Mouse (Mus musculus) liver, postnatal 0 days (tissue): ENCODE measurements around the gene Arfgef2.

Experiments used
- CTCF ChIP-seq: sonication (generic); IDR thresholded peaks from 2 replicates; pipeline ENCODE4 v1.5.1; 2016; ENCODE audit warnings: antibody characterized with exemption, low read depth
- EP300 ChIP-seq: IDR thresholded peaks from 2 replicates; pipeline ENCODE4 v1.6.1; 2016; ENCODE audit warnings: antibody characterized with exemption, low read depth, mild to moderate bottlenecking

GRCm38 (mm10) chr2:166835581-166835980 is 30.2 kb downstream of the Arfgef2 start:
- TF ChIP-seq CTCF: no peak
- TF ChIP-seq EP300: no peak
